Mouse (Mus musculus) adrenal gland, adult 2 months (tissue): ENCODE results near the gene Tceal8. TPM values are rescaled to one million over a fixed set of nuclear protein-coding genes. Genes with fewer than 3 reads are reported as not detected.
"Not testable (repeated sequence)": the region's sequence is repeated elsewhere in the genome, so short reads cannot be mapped to it uniquely, and the experiment has no call there.

Experiments used
- DNase-seq: peaks from one replicate; pipeline ENCODE4 v3.0.0; 2021
- long read RNA-seq: library from polyadenylated mRNA; stranded (forward); transcript quantifications from one replicate; pipeline ENCODE4 v2.0.0, GENCODE M21; 2021
- polyA plus RNA-seq: library from polyadenylated mRNA; depleted of rRNA; stranded (reverse); fragments of >200 nt; gene quantifications from 2 replicates; pipeline ENCODE4 v1.2.3, GENCODE M21; 2012; rRNA removed
- total RNA-seq, 2 experiments: library from RNA; stranded (reverse); gene quantifications; 2 replicates each; pipeline ENCODE4 v1.2.3; 2021

Gene Tceal8
- total RNA-seq (10 to 100 TPM; 37.1 to 56.5 TPM), polyA plus RNA-seq (0.87 and 1.2 TPM in 2 replicates)
- long read RNA-seq, transcript Tceal8-201 (3 exons, 1,250 nt) = major isoform, 47 of 52 reads
- long read RNA-seq, partial matches to known transcripts = 1 of 52 reads
- long read RNA-seq, other reads (novel, unspliced or antisense) = 4 of 52 reads

GRCm38 (mm10) chrX:136172118-136172551 is at the start of gene Tceal8:
Gene Tceal8, minus strand, starts transcription at chrX:136172342.
- DNase-seq = peak; percentile 80

GRCm38 (mm10) chrX:136216303-136216702 is 44.2 kb upstream of the Tceal8 start:
- DNase-seq = no peak

GRCm38 (mm10) chrX:136214729-136215677 is 42.9 kb upstream of the Tceal8 start, which contains the start of the genes Tceal7 and Bex1:
Gene Tceal7, plus strand, starts transcription at chrX:136214779.
Gene Bex1, minus strand, starts transcription at chrX:136215513.
- not testable (repeated sequence) for DNase-seq

GRCm38 (mm10) chrX:136213396-136213795 is 41.3 kb upstream of the Tceal8 start:
- DNase-seq = no peak

- DNase-seq = no peak
These were observed 32.3 kb upstream of the Tceal8 start for GRCm38 (mm10) chrX:136204406-136204805.

- no peak for DNase-seq
These were observed 31.5 kb upstream of the Tceal8 start, which contains the start of gene Tceal5 for GRCm38 (mm10) chrX:136203664-136204066. Gene Tceal5, minus strand, starts transcription at chrX:136203876.

- DNase-seq = no peak
These were observed 31.1 kb upstream of the Tceal8 start for GRCm38 (mm10) chrX:136203257-136203656.

GRCm38 (mm10) chrX:136196873-136197272 is 24.7 kb upstream of the Tceal8 start:
- peak; percentile 25 for DNase-seq

- no peak for DNase-seq
These were observed 23.2 kb upstream of the Tceal8 start for GRCm38 (mm10) chrX:136195193-136195944.

- DNase-seq = no peak
These were observed 11.0 kb upstream of the Tceal8 start for GRCm38 (mm10) chrX:136183107-136183506.

GRCm38 (mm10) chrX:136180897-136181553 is 8.9 kb upstream of the Tceal8 start:
- DNase-seq = no peak

GRCm38 (mm10) chrX:136172786-136173185 is 644 bp upstream of the Tceal8 start:
- peak; percentile 6 for DNase-seq

- peak; percentile 59 for DNase-seq
These were observed 689 bp downstream of the Tceal8 start for GRCm38 (mm10) chrX:136171189-136172117.

- peak; percentile 1 for DNase-seq
These were observed 1.5 kb downstream of the Tceal8 start for GRCm38 (mm10) chrX:136170625-136171024.

- no peak for DNase-seq
These were observed 27.9 kb downstream of the Tceal8 start for GRCm38 (mm10) chrX:136144195-136144594.

- no peak for DNase-seq
These were observed 28.4 kb downstream of the Tceal8 start for GRCm38 (mm10) chrX:136143711-136144110.

- no peak for DNase-seq
These were observed 30.8 kb downstream of the Tceal8 start for GRCm38 (mm10) chrX:136141385-136141784.

GRCm38 (mm10) chrX:136139640-136140004 is 32.5 kb downstream of the Tceal8 start:
- not testable (repeated sequence) for DNase-seq

GRCm38 (mm10) chrX:136138827-136139639 is 33.1 kb downstream of the Tceal8 start, which contains the start of gene Bex4:
Gene Bex4, plus strand, starts transcription at chrX:136138996.
- DNase-seq = not testable (repeated sequence)
